Mouse (Mus musculus) forebrain, embryonic 16.5 days (tissue): ENCODE measurements around the gene Pou4f2. TPM values are rescaled to one million over a fixed set of nuclear protein-coding genes. Genes with fewer than 3 reads are reported as not detected.

Experiments used
- ATAC-seq: fragments of 200-750 bp; cut with Nextera tagmentation; 2 replicates; pipeline ENCODE4 v1.8.0; 2017; ENCODE audit warnings: mild to moderate bottlenecking, moderate library complexity
- H3K27ac ChIP-seq: fragments of 300-500 bp; sonication (generic); 2 replicates; pipeline ENCODE4 v1.5.1; 2014; ENCODE audit warnings: low read length, control low read depth
- H3K27me3 ChIP-seq: fragments of 300-500 bp; sonication (generic); replicated peaks from 2 replicates; pipeline ENCODE4 v1.6.1; 2014; ENCODE audit warnings: low read length; ENCODE audit not compliant: control insufficient read depth, insufficient read depth
- H3K36me3 ChIP-seq: fragments of 300-500 bp; sonication (generic); 2 replicates; pipeline ENCODE4 v1.6.1; 2014; ENCODE audit not compliant: control insufficient read depth, insufficient read depth
- H3K4me1 ChIP-seq: fragments of 300-500 bp; sonication (generic); replicated peaks from 2 replicates; pipeline ENCODE4 v1.6.1; 2014; ENCODE audit warnings: low read length; ENCODE audit not compliant: control insufficient read depth, insufficient read depth
- H3K4me2 ChIP-seq: fragments of 300-500 bp; sonication (generic); 2 replicates; pipeline ENCODE4 v1.6.1; 2014; ENCODE audit warnings: mild to moderate bottlenecking, low read length, control low read depth
- H3K4me3 ChIP-seq: fragments of 300-500 bp; sonication (generic); replicated peaks from 2 replicates; pipeline ENCODE4 v1.5.1; 2014; ENCODE audit warnings: mild to moderate bottlenecking, low read length, control low read depth
- H3K9ac ChIP-seq: fragments of 300-500 bp; sonication (generic); replicated peaks from 2 replicates; pipeline ENCODE4 v1.6.1; 2014; ENCODE audit warnings: low read depth, low read length, control low read depth
- H3K9me3 ChIP-seq: fragments of 300-500 bp; sonication (generic); 2 replicates; pipeline ENCODE4 v1.6.1; 2016; ENCODE audit warnings: low read length; ENCODE audit not compliant: control insufficient read depth
- WGBS: fragments of 180-500 bp; shearing (Covaris S2); extraction: QIAGEN DNeasy Blood & Tissue Kit; methylation state at CpG from one replicate; pipeline ENCODE4 v1.1.7; 2014; 5-methylcytosine and 5-hydroxymethylcytosine counted together
- polyA plus RNA-seq: library from polyadenylated mRNA; unstranded; fragments of >200 nt; fragmentation: Nextera tagmentation; extraction: Ambion mirVana; gene quantifications from 2 replicates; pipeline ENCODE4 v1.2.1, GENCODE M21; 2015

Pou4f2 gene
- polyA plus RNA-seq, 1 experiment from 2014 or later, result not detected

GRCm38 (mm10) chr8:78426455-78426854 is 10.0 kb downstream of the Pou4f2 start:
- peaks cover 66% of the 10 kb centered on the region for H3K27me3 ChIP-seq
- no peaks in the 10 kb centered on the region for H3K36me3 ChIP-seq
- no peak overlapping the region for H3K27ac ChIP-seq
- H3K4me2 ChIP-seq, result no peak overlapping the region
- no peak overlapping the region for H3K4me3 ChIP-seq
- ATAC-seq, result peak; percentile 38; the same call in 1 of the 2 replicates
- peaks cover 8% of the 10 kb centered on the region for H3K4me1 ChIP-seq
- no peaks in the 10 kb centered on the region for H3K9me3 ChIP-seq
- H3K9ac ChIP-seq, result no peak overlapping the region
- WGBS, result 1% methylated on average over 10 of the region's 10 CpGs

GRCm38 (mm10) chr8:78423937-78424336 is 12.5 kb downstream of the Pou4f2 start:
- 0% methylated on average over 1 of the region's 1 CpGs for WGBS
- H3K36me3 ChIP-seq, result no peaks in the 10 kb centered on the region
- peaks cover 58% of the 10 kb centered on the region for H3K27me3 ChIP-seq
- no peak overlapping the region for H3K27ac ChIP-seq
- peaks cover 15% of the 10 kb centered on the region for H3K4me1 ChIP-seq
- no peak overlapping the region for H3K9ac ChIP-seq
- no peak for ATAC-seq
- H3K4me2 ChIP-seq, result no peak overlapping the region
- no peaks in the 10 kb centered on the region for H3K9me3 ChIP-seq
- H3K4me3 ChIP-seq, result no peak overlapping the region

DNA sequence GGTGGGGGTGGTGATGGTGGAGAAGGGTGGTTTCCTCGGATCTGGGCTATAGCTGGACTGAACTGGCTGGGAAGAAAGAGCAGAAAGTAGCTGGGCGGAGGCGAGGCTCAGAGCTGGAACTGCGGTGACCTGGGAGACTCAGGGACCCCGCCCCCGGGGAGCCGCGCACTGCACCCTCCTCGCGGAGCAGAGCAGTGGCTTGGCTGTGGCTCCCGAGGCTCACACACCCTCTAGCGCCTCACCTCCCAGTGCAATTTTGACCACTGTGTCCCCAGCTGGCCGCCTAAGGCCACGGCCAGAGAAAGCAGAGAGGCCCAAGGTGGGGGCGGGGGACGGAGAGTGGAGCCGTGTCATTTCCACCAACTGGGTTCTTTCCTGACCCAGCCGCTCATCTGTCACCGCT is 16.3 kb downstream of the Pou4f2 start:
- peak overlapping the region; percentile 47 for H3K4me2 ChIP-seq
- H3K27me3 ChIP-seq, result peaks cover 46% of the 10 kb centered on the region
- H3K4me3 ChIP-seq, result peak overlapping the region; percentile 23
- no peaks in the 10 kb centered on the region for H3K9me3 ChIP-seq
- no peak overlapping the region for H3K27ac ChIP-seq
- peak; percentile 68; the same call in 1 of the 2 replicates for ATAC-seq
- WGBS, result under 1% methylated on average over 19 of the region's 19 CpGs
- H3K4me1 ChIP-seq, result peaks cover 6% of the 10 kb centered on the region
- H3K36me3 ChIP-seq, result no peaks in the 10 kb centered on the region
- H3K9ac ChIP-seq, result no peak overlapping the region

DNA sequence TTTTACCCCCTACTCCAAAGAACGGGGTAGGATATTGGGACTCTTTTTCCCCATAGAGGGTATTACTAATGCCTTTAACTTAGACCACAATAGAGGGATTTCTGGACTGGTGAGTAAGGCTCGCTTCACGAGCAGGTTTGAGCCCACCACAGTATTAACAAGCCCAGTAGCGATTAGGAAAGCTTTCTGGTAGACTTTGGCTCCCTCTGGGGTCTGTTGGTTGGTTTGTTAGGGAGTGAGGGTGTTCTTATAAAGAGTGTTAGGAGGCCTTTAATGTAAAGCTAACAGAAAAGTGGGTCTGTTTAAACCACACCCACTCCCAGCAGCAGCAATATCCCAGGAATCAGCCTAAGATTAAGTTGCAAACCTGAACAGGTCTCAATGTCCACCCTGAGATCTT is 17.2 kb downstream of the Pou4f2 start:
- Histone ChIP-seq H3K27ac (no peak overlapping the region), H3K9ac (no peak overlapping the region), H3K27me3 (peaks cover 40% of the 10 kb centered on the region), H3K36me3 (no peaks in the 10 kb centered on the region), H3K4me1 (peaks cover 6% of the 10 kb centered on the region), H3K4me2 (no peak overlapping the region), H3K4me3 (no peak overlapping the region), H3K9me3 (no peaks in the 10 kb centered on the region)
- ATAC-seq, result peak; percentile 58; the same call in 1 of the 2 replicates
- 11% methylated on average over 4 of the region's 4 CpGs for WGBS

- WGBS, result 92% methylated on average over 7 of the region's 7 CpGs
- H3K36me3 ChIP-seq, result no peaks in the 10 kb centered on the region
- H3K4me2 ChIP-seq, result no peak overlapping the region
- no peak overlapping the region for H3K4me3 ChIP-seq
- H3K4me1 ChIP-seq, result no peaks in the 10 kb centered on the region
- no peak overlapping the region for H3K27ac ChIP-seq
- no peaks in the 10 kb centered on the region for H3K9me3 ChIP-seq
- no peak for ATAC-seq
- H3K9ac ChIP-seq, result no peak overlapping the region
- H3K27me3 ChIP-seq, result no peaks in the 10 kb centered on the region
Observed at GRCm38 (mm10) chr8:78390756-78391155, 45.7 kb downstream of the Pou4f2 start.

Other genes starting within 250 kb of the Pou4f2 start
- gene Ttc29, start 223.3 kb downstream of the Pou4f2 start, polyA plus RNA-seq, result 0.32 and 0.65 TPM in 2 replicates
- gene Rbmxl1, start 72.3 kb upstream of the Pou4f2 start, polyA plus RNA-seq, result 220 and 252 TPM in 2 replicates
- 9.6 and 9.9 TPM in 2 replicates for gene Slc10a7, start 72.7 kb upstream of the Pou4f2 start, polyA plus RNA-seq